Mouse (Mus musculus) MEL (cell line): ENCODE results near the gene Cd180.

Source experiments
- CTCF ChIP-seq, 3 experiments: IDR thresholded peaks in 2 of 3; conservative IDR thresholded peaks in 1 of 3; 2 replicates each; pipeline ENCODE4 v1.5.1; 2011 to 2012; ENCODE audit warnings: low read length in 3 of 3, low read depth in 2 of 3, mild to moderate bottlenecking in 2 of 3, improper control_type of control experiment in 1 of 3, inconsistent platforms in 1 of 3, mixed read lengths in 1 of 3, moderate library complexity in 1 of 3; ENCODE audit not compliant: control insufficient read depth in 1 of 3, insufficient read depth in 1 of 3, poor library complexity in 1 of 3, severe bottlenecking in 1 of 3
- MEF2A ChIP-seq: IDR thresholded peaks from 2 replicates; pipeline ENCODE4 v1.6.1; 2014; ENCODE audit warnings: low read depth, mild to moderate bottlenecking, inconsistent platforms, low read length, improper control_type of control experiment; ENCODE audit not compliant: poor library complexity, insufficient replicate concordance, severe bottlenecking; ENCODE audit errors: extremely low read depth
- USF1 ChIP-seq: IDR thresholded peaks from 2 replicates; pipeline ENCODE4 v1.6.1; 2014; ENCODE audit warnings: low read depth, mild to moderate bottlenecking, inconsistent platforms, low read length, improper control_type of control experiment, moderate library complexity
- ZNF384 ChIP-seq: IDR thresholded peaks from 2 replicates; pipeline ENCODE4 v1.6.1; 2012; ENCODE audit warnings: low read depth, mild to moderate bottlenecking, inconsistent platforms, low read length, improper control_type of control experiment

DNA sequence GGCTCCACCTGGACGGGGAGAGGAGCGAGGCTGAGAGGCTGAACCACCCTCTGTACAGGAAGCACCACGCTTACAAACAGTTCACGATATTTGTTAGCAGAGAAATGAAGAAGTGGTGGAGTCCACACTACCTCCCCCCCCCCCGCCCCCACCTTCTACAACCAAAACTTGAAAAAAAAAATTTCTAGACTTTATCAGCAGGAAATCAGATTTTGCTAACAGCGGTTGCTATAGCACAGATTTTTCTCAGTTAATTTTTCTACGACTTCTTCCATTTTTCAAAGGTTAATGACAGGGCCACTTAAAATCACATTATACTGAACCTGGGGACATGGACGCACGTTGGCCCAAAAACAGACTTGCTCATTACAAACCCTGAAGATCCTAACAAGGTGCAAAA, 68.1 kb downstream of the Cd180 start:
- TF ChIP-seq ZNF384 (peak; percentile 75), USF1 (no peak), CTCF (IDR thresholded peaks at IDR 0.05 in 2 of 3, conservative IDR thresholded peaks at IDR 0.05 in 1 of 3; ENCODE audit: control insufficient read depth in 1 of 3, insufficient read depth in 1 of 3, low read depth in 2 of 3, low read length in 3 of 3, poor library complexity in 1 of 3, severe bottlenecking in 1 of 3) (no peak), MEF2A (no peak)
